Mouse (Mus musculus): ENCODE data around the gene Gm8297. TPM values are rescaled to one million over a fixed set of nuclear protein-coding genes. Genes with fewer than 3 reads are reported as not detected.
"Not testable (repeated sequence)": the region's sequence is repeated elsewhere in the genome, so short reads cannot be mapped to it uniquely, and the experiment has no call there.

Gene Gm8297
- total RNA-seq (2021), result not detected
- long read RNA-seq, experiment 1, result 0 reads
- long read RNA-seq, experiment 2, result 0 reads

- H3K27ac ChIP-seq; H3K4me3 ChIP-seq; DNase-seq (ENCODE audit: low spot score in 2 of 2): not testable (repeated sequence)
Observed at GRCm38 (mm10) chr14:4983635-4984034, at the start of gene Gm8297. Gene Gm8297, plus strand, starts transcription at chr14:4983935.

- not testable (repeated sequence) for H3K27ac ChIP-seq; DNase-seq (ENCODE audit: low spot score in 2 of 2); H3K4me3 ChIP-seq
Observed at GRCm38 (mm10) chr14:5015591-5015990, 31.9 kb downstream of the Gm8297 start, which contains the start of gene Gm3298. Gene Gm3298, plus strand, starts transcription at chr14:5015891.

Other genes with a start within 250 kb of the Gm8297 start
- gene Gm9602, start 207.6 kb upstream of the Gm8297 start, total RNA-seq (2021), result not detected
- not detected for gene Gm3269, start 145.8 kb upstream of the Gm8297 start, total RNA-seq (2021)
- gene Gm3264, start 128.4 kb upstream of the Gm8297 start, total RNA-seq (2021), result 10 to 100 TPM in 1 of 2 experiments, 1 to 10 TPM in 1; 8.4 to 13.3 TPM
- gene Gm3278, start 91.5 kb upstream of the Gm8297 start, total RNA-seq (2021), result not detected
- gene Gm3298, start 32.0 kb downstream of the Gm8297 start, total RNA-seq (2021), result not detected
- not detected for gene 4930555G01Rik, start 66.7 kb downstream of the Gm8297 start, total RNA-seq (2021)
- 1 to 10 TPM; 1.2 to 1.9 TPM for gene Gm8281, start 87.1 kb downstream of the Gm8297 start, total RNA-seq (2021)
- gene Gm8279, start 147.6 kb downstream of the Gm8297 start, total RNA-seq (2021), result not detected
- gene Gm3317, start 180.6 kb downstream of the Gm8297 start, total RNA-seq (2021), result not detected
- not detected for gene Gm8271, start 201.9 kb downstream of the Gm8297 start, total RNA-seq (2021)

Measured in layer of hippocampus, adult 2 months (tissue).